Mouse (Mus musculus) forebrain, embryonic 11.5 days (tissue): Measurements from ENCODE around the gene Cdkn1b. TPM values are rescaled to one million over a fixed set of nuclear protein-coding genes. Genes with fewer than 3 reads are reported as not detected.

ENCODE experiments used
- ATAC-seq: fragments of 200-750 bp; cut with Nextera tagmentation; replicated peaks from 2 replicates; pipeline ENCODE4 v1.8.0; 2017; ENCODE audit warnings: moderate TSS enrichment; ENCODE audit not compliant: low FRiP score
- DNase-seq: peaks from one replicate; pipeline ENCODE4 v3.0.0-alpha.2; 2017; ENCODE audit warnings: low spot score
- H3K27ac ChIP-seq: fragments of 300-500 bp; sonication (generic); 2 replicates; pipeline ENCODE4 v1.5.1; 2014; ENCODE audit warnings: low read depth, low read length
- H3K27me3 ChIP-seq: fragments of 300-500 bp; sonication (generic); 2 replicates; pipeline ENCODE4 v1.6.1; 2014; ENCODE audit warnings: mild to moderate bottlenecking, low read length, mixed read lengths; ENCODE audit not compliant: control insufficient read depth, insufficient read depth
- H3K36me3 ChIP-seq: fragments of 300-500 bp; sonication (generic); 2 replicates; pipeline ENCODE4 v1.6.1; 2014; ENCODE audit warnings: mild to moderate bottlenecking, low read length, moderate library complexity, mixed read lengths; ENCODE audit not compliant: control insufficient read depth, insufficient read depth
- H3K4me1 ChIP-seq: fragments of 300-500 bp; sonication (generic); replicated peaks from 2 replicates; pipeline ENCODE4 v1.6.1; 2014; ENCODE audit warnings: low read length, mixed read lengths; ENCODE audit not compliant: control insufficient read depth, insufficient read depth
- H3K4me2 ChIP-seq: fragments of 300-500 bp; sonication (generic); 2 replicates; pipeline ENCODE4 v1.6.1; 2014; ENCODE audit warnings: low read depth, mild to moderate bottlenecking, low read length, moderate library complexity, mixed read lengths; ENCODE audit not compliant: severe bottlenecking
- H3K4me3 ChIP-seq: fragments of 300-500 bp; sonication (generic); 2 replicates; pipeline ENCODE4 v1.5.1; 2014; ENCODE audit warnings: low read depth, low read length
- H3K9ac ChIP-seq: fragments of 300-500 bp; sonication (generic); 2 replicates; pipeline ENCODE4 v1.6.1; 2014; ENCODE audit warnings: low read length
- H3K9me3 ChIP-seq: fragments of 300-500 bp; sonication (generic); 2 replicates; pipeline ENCODE4 v1.6.1; 2016; ENCODE audit warnings: low read length, mixed read lengths; ENCODE audit not compliant: control insufficient read depth
- WGBS: fragments of 180-500 bp; shearing (Covaris S2); extraction: QIAGEN DNeasy Blood & Tissue Kit; methylation state at CpG from one replicate; pipeline ENCODE4 v1.1.7; 2014; 5-methylcytosine and 5-hydroxymethylcytosine counted together
- polyA plus RNA-seq: library from polyadenylated mRNA; unstranded; fragments of >200 nt; fragmentation: Nextera tagmentation; extraction: Ambion mirVana; gene quantifications from 2 replicates; pipeline ENCODE4 v1.2.1, GENCODE M21; 2014

Gene Cdkn1b
- polyA plus RNA-seq, 1 experiment from 2014 or later, result 27.3 TPM

- no peak for DNase-seq
- no peaks in the 10 kb centered on the region for H3K36me3 ChIP-seq
- H3K27me3 ChIP-seq, result no peaks in the 10 kb centered on the region
- H3K4me1 ChIP-seq, result peaks cover 4% of the 10 kb centered on the region; the same call in 1 of the 2 replicates
- H3K4me3 ChIP-seq, result no peak overlapping the region
- 89% methylated on average over 5 of the region's 5 CpGs for WGBS
- H3K27ac ChIP-seq, result no peak overlapping the region
- no peak overlapping the region for H3K4me2 ChIP-seq
- H3K9me3 ChIP-seq, result no peaks in the 10 kb centered on the region
- no peak overlapping the region for H3K9ac ChIP-seq
- no peak for ATAC-seq
These were observed 5.7 kb upstream of the Cdkn1b start for GRCm38 (mm10) chr6:134914523-134914922.

- DNase-seq, result no peak
These were observed 3.6 kb upstream of the Cdkn1b start for GRCm38 (mm10) chr6:134916641-134917040.

GRCm38 (mm10) chr6:134917087-134917486 is 3.1 kb upstream of the Cdkn1b start:
- WGBS, result 1% methylated on average over 11 of the region's 11 CpGs
- Histone ChIP-seq H3K27ac (no peak overlapping the region), H3K9ac (no peak overlapping the region; the same call in 1 of the 2 replicates), H3K27me3 (no peaks in the 10 kb centered on the region), H3K4me3 (peak overlapping the region; percentile 22), H3K36me3 (no peaks in the 10 kb centered on the region), H3K9me3 (no peaks in the 10 kb centered on the region), H3K4me1 (peaks cover 9% of the 10 kb centered on the region), H3K4me2 (peak overlapping the region; percentile 76)
- ATAC-seq, result no peak
- no peak for DNase-seq

More at GRCm38 (mm10) chr6:134916641-134917040, 3.6 kb upstream of the Cdkn1b start:
- peak overlapping the region; percentile 30 for H3K9ac ChIP-seq
- H3K27me3 ChIP-seq, result no peaks in the 10 kb centered on the region
- peak overlapping the region; percentile 76 for H3K4me2 ChIP-seq
- H3K9me3 ChIP-seq, result no peaks in the 10 kb centered on the region
- no peak overlapping the region for H3K27ac ChIP-seq
- WGBS, result 0% methylated on average over 11 of the region's 11 CpGs
- no peak for ATAC-seq
- peaks cover 7% of the 10 kb centered on the region for H3K4me1 ChIP-seq
- H3K36me3 ChIP-seq, result no peaks in the 10 kb centered on the region
- H3K4me3 ChIP-seq, result peak overlapping the region; percentile 22

GRCm38 (mm10) chr6:134918769-134919168 is 1.4 kb upstream of the Cdkn1b start:
- Histone ChIP-seq H3K4me2 (no peak overlapping the region), H3K27ac (no peak overlapping the region), H3K4me1 (peaks cover 11% of the 10 kb centered on the region), H3K9me3 (no peaks in the 10 kb centered on the region), H3K36me3 (no peaks in the 10 kb centered on the region), H3K27me3 (no peaks in the 10 kb centered on the region), H3K4me3 (peak overlapping the region; percentile 97), H3K9ac (no peak overlapping the region)
- no peak for ATAC-seq
- DNase-seq, result no peak
- 88% methylated on average over 10 of the region's 10 CpGs for WGBS

GRCm38 (mm10) chr6:134919511-134920189 is 551 bp upstream of the Cdkn1b start:
- Histone ChIP-seq H3K27me3 (no peaks in the 10 kb centered on the region), H3K9ac (peak overlapping the region; percentile 93), H3K9me3 (no peaks in the 10 kb centered on the region), H3K27ac (peak overlapping the region; percentile 95), H3K4me2 (peak overlapping the region; percentile 100), H3K4me1 (peaks cover 11% of the 10 kb centered on the region), H3K4me3 (peak overlapping the region; percentile 97), H3K36me3 (no peaks in the 10 kb centered on the region)
- WGBS, result 2% methylated on average over 37 of the region's 37 CpGs
- DNase-seq (no peak), ATAC-seq (peak; percentile 74; the same call in 1 of the 2 replicates)

GRCm38 (mm10) chr6:134921014-134921694 is 953 bp downstream of the Cdkn1b start:
- Histone ChIP-seq H3K9me3 (no peaks in the 10 kb centered on the region), H3K4me1 (peaks cover 11% of the 10 kb centered on the region), H3K27me3 (no peaks in the 10 kb centered on the region), H3K9ac (peak overlapping the region; percentile 93), H3K27ac (peak overlapping the region; percentile 95), H3K4me3 (peak overlapping the region; percentile 97), H3K4me2 (peak overlapping the region; percentile 100), H3K36me3 (no peaks in the 10 kb centered on the region)
- WGBS, result under 1% methylated on average over 32 of the region's 32 CpGs
- ATAC-seq (no peak), DNase-seq (peak; percentile 72)

GRCm38 (mm10) chr6:134921695-134922510 is 1.7 kb downstream of the Cdkn1b start:
- H3K36me3 ChIP-seq, result no peaks in the 10 kb centered on the region
- 7% methylated on average over 20 of the region's 20 CpGs for WGBS
- no peaks in the 10 kb centered on the region for H3K27me3 ChIP-seq
- DNase-seq (no peak), ATAC-seq (no peak)
- peaks cover 14% of the 10 kb centered on the region for H3K4me1 ChIP-seq
- H3K4me3 ChIP-seq, result peak overlapping the region; percentile 97
- H3K9ac ChIP-seq, result peak overlapping the region; percentile 93
- H3K27ac ChIP-seq, result peak overlapping the region; percentile 25; the same call in 1 of the 2 replicates
- H3K4me2 ChIP-seq, result peak overlapping the region; percentile 100
- no peaks in the 10 kb centered on the region for H3K9me3 ChIP-seq

GRCm38 (mm10) chr6:134922511-134923195 is 2.5 kb downstream of the Cdkn1b start:
- Histone ChIP-seq H3K36me3 (no peaks in the 10 kb centered on the region), H3K27me3 (no peaks in the 10 kb centered on the region), H3K4me2 (peak overlapping the region; percentile 100), H3K4me1 (peaks cover 11% of the 10 kb centered on the region), H3K9ac (peak overlapping the region; percentile 93; the same call in 1 of the 2 replicates), H3K27ac (no peak overlapping the region), H3K9me3 (no peaks in the 10 kb centered on the region), H3K4me3 (peak overlapping the region; percentile 97)
- ATAC-seq (no peak), DNase-seq (no peak)
- 53% methylated on average over 9 of the region's 9 CpGs for WGBS
